Mouse (Mus musculus): Measurements from ENCODE around the gene Als2cr12. TPM values are rescaled to one million over a fixed set of nuclear protein-coding genes. Genes with fewer than 3 reads are reported as not detected.
"Not testable (repeated sequence)": the region's sequence is repeated elsewhere in the genome, so short reads cannot be mapped to it uniquely, and the experiment has no call there.

Als2cr12 gene
- polyA plus RNA-seq, 1 experiment from 2014 or later = not detected

GRCm38 (mm10) chr1:58714361-58714760 lies 18.6 kb upstream of the Als2cr12 start:
- no peak for ATAC-seq (ENCODE audit: low read depth)
- H3K9me3 ChIP-seq (replicated peaks; ENCODE audit: control insufficient read depth, low read length) = no peaks in the 10 kb centered on the region
- 43% methylated on average over 1 of the region's 1 CpGs for WGBS (ENCODE audit: insufficient replicate concordance)
- H3K27ac ChIP-seq (ENCODE audit: low read length) = peak overlapping the region; percentile 97
- peak overlapping the region; percentile 92 for H3K4me2 ChIP-seq (ENCODE audit: low read depth, low read length)
- peak overlapping the region; percentile 79 for H3K4me3 ChIP-seq (ENCODE audit: low read depth, low read length)
- H3K27me3 ChIP-seq (ENCODE audit: control insufficient read depth, insufficient read depth, low read depth, low read length) = no peaks in the 10 kb centered on the region
- H3K36me3 ChIP-seq (ENCODE audit: control insufficient read depth, insufficient read depth) = peaks cover 6% of the 10 kb centered on the region; the same call in 1 of the 2 replicates
- H3K9ac ChIP-seq (ENCODE audit: low read depth, low read length) = peak overlapping the region; percentile 74
- H3K4me1 ChIP-seq (ENCODE audit: control insufficient read depth, low read depth, low read length) = peaks cover 9% of the 10 kb centered on the region

GRCm38 (mm10) chr1:58713893-58714231 lies 18.1 kb upstream of the Als2cr12 start:
- Histone ChIP-seq H3K36me3 (ENCODE audit: control insufficient read depth, insufficient read depth) (peaks cover 6% of the 10 kb centered on the region; the same call in 1 of the 2 replicates), H3K9ac (ENCODE audit: low read depth, low read length) (peak overlapping the region; percentile 74), H3K27ac (ENCODE audit: low read length) (peak overlapping the region; percentile 97), H3K4me3 (ENCODE audit: low read depth, low read length) (peak overlapping the region; percentile 79), H3K9me3 (replicated peaks; ENCODE audit: control insufficient read depth, low read length) (no peaks in the 10 kb centered on the region), H3K27me3 (ENCODE audit: control insufficient read depth, insufficient read depth, low read depth, low read length) (no peaks in the 10 kb centered on the region), H3K4me1 (ENCODE audit: control insufficient read depth, low read depth, low read length) (peaks cover 9% of the 10 kb centered on the region), H3K4me2 (ENCODE audit: low read depth, low read length) (peak overlapping the region; percentile 92)
- 24% methylated on average over 4 of the region's 4 CpGs for WGBS (ENCODE audit: insufficient replicate concordance)
- no peak for ATAC-seq (ENCODE audit: low read depth)

GRCm38 (mm10) chr1:58713081-58713892 lies 17.5 kb upstream of the Als2cr12 start:
- Histone ChIP-seq H3K4me1 (ENCODE audit: control insufficient read depth, low read depth, low read length) (peaks cover 9% of the 10 kb centered on the region), H3K36me3 (ENCODE audit: control insufficient read depth, insufficient read depth) (peaks cover 6% of the 10 kb centered on the region; the same call in 1 of the 2 replicates), H3K4me2 (ENCODE audit: low read depth, low read length) (peak overlapping the region; percentile 92), H3K27me3 (ENCODE audit: control insufficient read depth, insufficient read depth, low read depth, low read length) (no peaks in the 10 kb centered on the region), H3K9ac (ENCODE audit: low read depth, low read length) (peak overlapping the region; percentile 74), H3K4me3 (ENCODE audit: low read depth, low read length) (peak overlapping the region; percentile 79), H3K27ac (ENCODE audit: low read length) (peak overlapping the region; percentile 97), H3K9me3 (replicated peaks; ENCODE audit: control insufficient read depth, low read length) (no peaks in the 10 kb centered on the region)
- no peak for ATAC-seq (ENCODE audit: low read depth)
- 3% methylated on average over 31 of the region's 31 CpGs for WGBS (ENCODE audit: insufficient replicate concordance)

- peak overlapping the region; percentile 79 for H3K4me3 ChIP-seq (ENCODE audit: low read depth, low read length)
- peak overlapping the region; percentile 89 for H3K9ac ChIP-seq (ENCODE audit: low read depth, low read length)
- peak; percentile 76 for ATAC-seq (ENCODE audit: low read depth)
- peaks cover 2% of the 10 kb centered on the region; the same call in 1 of the 2 replicates for H3K36me3 ChIP-seq (ENCODE audit: control insufficient read depth, insufficient read depth)
- H3K9me3 ChIP-seq (replicated peaks; ENCODE audit: control insufficient read depth, low read length) = no peaks in the 10 kb centered on the region
- H3K27ac ChIP-seq (ENCODE audit: low read length) = peak overlapping the region; percentile 97
- 1% methylated on average over 16 of the region's 17 CpGs for WGBS (ENCODE audit: insufficient replicate concordance)
- H3K4me2 ChIP-seq (ENCODE audit: low read depth, low read length) = peak overlapping the region; percentile 92
- H3K27me3 ChIP-seq (ENCODE audit: control insufficient read depth, insufficient read depth, low read depth, low read length) = no peaks in the 10 kb centered on the region
- peaks cover 9% of the 10 kb centered on the region for H3K4me1 ChIP-seq (ENCODE audit: control insufficient read depth, low read depth, low read length)
Measured at GRCm38 (mm10) chr1:58712076-58713061, 16.6 kb upstream of the Als2cr12 start.

- peak; percentile 52 for ATAC-seq (ENCODE audit: low read depth)
- Histone ChIP-seq H3K9me3 (replicated peaks; ENCODE audit: control insufficient read depth, low read length) (no peaks in the 10 kb centered on the region), H3K36me3 (ENCODE audit: control insufficient read depth, insufficient read depth) (peaks cover 2% of the 10 kb centered on the region; the same call in 1 of the 2 replicates), H3K4me2 (ENCODE audit: low read depth, low read length) (peak within 1 kb of the TSS; percentile 92), H3K4me1 (ENCODE audit: control insufficient read depth, low read depth, low read length) (peaks cover 6% of the 10 kb centered on the region), H3K27me3 (ENCODE audit: control insufficient read depth, insufficient read depth, low read depth, low read length) (no peaks in the 10 kb centered on the region), H3K4me3 (ENCODE audit: low read depth, low read length) (peak within 1 kb of the TSS; percentile 79), H3K9ac (ENCODE audit: low read depth, low read length) (peak within 1 kb of the TSS; percentile 89), H3K27ac (ENCODE audit: low read length) (peak within 1 kb of the TSS; percentile 97)
- WGBS (ENCODE audit: insufficient replicate concordance) = under 1% methylated on average over 45 of the region's 45 CpGs
Measured at GRCm38 (mm10) chr1:58711365-58712016, 15.7 kb upstream of the Als2cr12 start, which contains the start of gene Cflar. Cflar (plus strand) TSS chr1:58711508.

- Histone ChIP-seq H3K4me2 (ENCODE audit: low read depth, low read length) (peak overlapping the region; percentile 92), H3K4me1 (ENCODE audit: control insufficient read depth, low read depth, low read length) (peaks cover 6% of the 10 kb centered on the region), H3K36me3 (ENCODE audit: control insufficient read depth, insufficient read depth) (peaks cover 2% of the 10 kb centered on the region; the same call in 1 of the 2 replicates), H3K27ac (ENCODE audit: low read length) (peak overlapping the region; percentile 97), H3K9me3 (replicated peaks; ENCODE audit: control insufficient read depth, low read length) (no peaks in the 10 kb centered on the region), H3K27me3 (ENCODE audit: control insufficient read depth, insufficient read depth, low read depth, low read length) (no peaks in the 10 kb centered on the region), H3K9ac (ENCODE audit: low read depth, low read length) (peak overlapping the region; percentile 89), H3K4me3 (ENCODE audit: low read depth, low read length) (peak overlapping the region; percentile 79)
- no peak for ATAC-seq (ENCODE audit: low read depth)
- WGBS (ENCODE audit: insufficient replicate concordance) = 20% methylated on average over 10 of the region's 10 CpGs
Measured at GRCm38 (mm10) chr1:58710711-58711364, 15.0 kb upstream of the Als2cr12 start.

GRCm38 (mm10) chr1:58710043-58710442 lies 14.3 kb upstream of the Als2cr12 start:
- not testable (repeated sequence) for H3K36me3 ChIP-seq (ENCODE audit: control insufficient read depth, insufficient read depth); H3K9me3 ChIP-seq (replicated peaks; ENCODE audit: control insufficient read depth, low read length); H3K27ac ChIP-seq (ENCODE audit: low read length); H3K4me2 ChIP-seq (ENCODE audit: low read depth, low read length); H3K27me3 ChIP-seq (ENCODE audit: control insufficient read depth, insufficient read depth, low read depth, low read length); H3K4me1 ChIP-seq (ENCODE audit: control insufficient read depth, low read depth, low read length); H3K9ac ChIP-seq (ENCODE audit: low read depth, low read length); ATAC-seq (ENCODE audit: low read depth); H3K4me3 ChIP-seq (ENCODE audit: low read depth, low read length)
- 76% methylated on average over 1 of the region's 1 CpGs for WGBS (ENCODE audit: insufficient replicate concordance)

- H3K27me3 ChIP-seq (ENCODE audit: control insufficient read depth, insufficient read depth, low read depth, low read length); H3K4me3 ChIP-seq (ENCODE audit: low read depth, low read length); H3K4me2 ChIP-seq (ENCODE audit: low read depth, low read length); H3K9me3 ChIP-seq (replicated peaks; ENCODE audit: control insufficient read depth, low read length); H3K4me1 ChIP-seq (ENCODE audit: control insufficient read depth, low read depth, low read length); H3K9ac ChIP-seq (ENCODE audit: low read depth, low read length); ATAC-seq (ENCODE audit: low read depth); H3K36me3 ChIP-seq (ENCODE audit: control insufficient read depth, insufficient read depth); H3K27ac ChIP-seq (ENCODE audit: low read length): not testable (repeated sequence)
- 36% methylated on average over 4 of the region's 5 CpGs for WGBS (ENCODE audit: insufficient replicate concordance)
Measured at GRCm38 (mm10) chr1:58700580-58701162, 4.9 kb upstream of the Als2cr12 start.

Data from liver, embryonic 16.5 days (tissue).